In genomic region chr11:69757303-69758089, GRCm38 (mm10) we compare ENCODE assay signal across 8 mouse cellular contexts. TPM values are rescaled to one million over a fixed set of nuclear protein-coding genes. Genes with fewer than 3 reads are reported as not detected.
A peak's percentile ranks its signal among the peaks of the same experiment; 100 is the strongest.
DNase-seq lines count a peak whose midpoint lies in the region; ATAC-seq and TF ChIP-seq lines count a peak whose summit lies in the region.

No protein-coding gene starts in this region.

- H3K4me1 ChIP-seq in lung, embryonic 16.5 days (replicated peaks; ENCODE audit: control insufficient read depth, insufficient read depth, low read length): peaks cover 30% of the 10 kb centered on the region
- H3K4me1 ChIP-seq in embryonic fibroblast, embryonic 13.5 days (ENCODE audit: control insufficient read depth, insufficient read depth, low read length): peaks cover 16% of the 10 kb centered on the region
- peaks cover 48% of the 10 kb centered on the region for H3K4me1 ChIP-seq in limb, embryonic 12.5 days (replicated peaks)
- H3K4me1 ChIP-seq in olfactory bulb, adult 2 months (ENCODE audit: control insufficient read depth, insufficient read depth, low read length): peaks cover 16% of the 10 kb centered on the region

- WGBS in lung, embryonic 16.5 days: 34% methylated on average over 9 of the region's 9 CpGs
- 48% methylated on average over 9 of the region's 9 CpGs for WGBS in limb, embryonic 12.5 days
- 19% methylated on average over 9 of the region's 9 CpGs for WGBS in olfactory bulb, adult 2 months

- peak overlapping the region; percentile 75 for H3K4me3 ChIP-seq in lung, embryonic 16.5 days (ENCODE audit: low read length)
- peak overlapping the region; percentile 98 for H3K4me3 ChIP-seq in embryonic fibroblast, embryonic 13.5 days (ENCODE audit: insufficient read depth, low read length)
- peak overlapping the region; percentile 63 for H3K4me3 ChIP-seq in limb, embryonic 12.5 days (replicated peaks)
- H3K4me3 ChIP-seq in olfactory bulb, adult 2 months (ENCODE audit: insufficient read depth, low read depth, low read length): peak overlapping the region; percentile 50

- ATAC-seq in lung, embryonic 16.5 days (ENCODE audit: low read depth): no peak
- no peak for ATAC-seq in limb, embryonic 12.5 days (ENCODE audit: insufficient number of reproducible peaks, insufficient read depth, low FRiP score, low TSS enrichment, low read depth)

- H3K27me3 ChIP-seq in lung, embryonic 16.5 days (ENCODE audit: control insufficient read depth, insufficient read depth, low read depth, low read length): no peaks in the 10 kb centered on the region
- H3K27me3 ChIP-seq in limb, embryonic 12.5 days: no peaks in the 10 kb centered on the region

- TF ChIP-seq POLR2A in embryonic fibroblast, embryonic 13.5 days (IDR thresholded peaks at IDR 0.05; ENCODE audit: low read depth, low read length): no peak
- TF ChIP-seq POLR2A in olfactory bulb, adult 2 months (IDR thresholded peaks at IDR 0.05; ENCODE audit: insufficient read depth, low read depth, low read length): no peak

- H3K4me2 ChIP-seq in lung, embryonic 16.5 days (ENCODE audit: low read depth, low read length): peak overlapping the region; percentile 87
- peak overlapping the region; percentile 78 for H3K4me2 ChIP-seq in limb, embryonic 12.5 days

- DNase-seq in lung, postnatal 14 days: no peak
- DNase-seq in layer of hippocampus, adult 9-10 months (ENCODE audit: low spot score): no peak
- no peak for DNase-seq in yolk sac, embryonic 10.5 days (ENCODE audit: low spot score)
- no peak for DNase-seq in spleen, adult 18-20 months

- H3K9ac ChIP-seq in lung, embryonic 16.5 days (ENCODE audit: low read length): peak overlapping the region; percentile 78
- peak overlapping the region; percentile 72 for H3K9ac ChIP-seq in limb, embryonic 12.5 days (replicated peaks)

- no peaks in the 10 kb centered on the region for H3K9me3 ChIP-seq in lung, embryonic 16.5 days (ENCODE audit: control insufficient read depth, low read length)
- H3K9me3 ChIP-seq in limb, embryonic 12.5 days: no peaks in the 10 kb centered on the region

- no peaks in the 10 kb centered on the region for H3K36me3 ChIP-seq in lung, embryonic 16.5 days (ENCODE audit: control insufficient read depth, insufficient read depth, low read length)
- H3K36me3 ChIP-seq in limb, embryonic 12.5 days: no peaks in the 10 kb centered on the region

- no peak for TF ChIP-seq CTCF in embryonic fibroblast, embryonic 13.5 days (IDR thresholded peaks at IDR 0.05; ENCODE audit: borderline replicate concordance, insufficient read depth, low read length)
- no peak for TF ChIP-seq CTCF in olfactory bulb, adult 2 months (IDR thresholded peaks at IDR 0.05; ENCODE audit: insufficient read depth, low read depth, low read length)

- H3K27ac ChIP-seq in lung, embryonic 16.5 days (ENCODE audit: low read length): peak overlapping the region; percentile 100
- H3K27ac ChIP-seq in embryonic fibroblast, embryonic 13.5 days (ENCODE audit: insufficient read depth, low read length): peak overlapping the region; percentile 64
- peak overlapping the region; percentile 98 for H3K27ac ChIP-seq in limb, embryonic 12.5 days
- H3K27ac ChIP-seq in olfactory bulb, adult 2 months (ENCODE audit: insufficient read depth, low read depth, low read length): peak overlapping the region; percentile 47; the same call in 1 of the 2 replicates

RNA-seq across cellular contexts. Expression of gene Polr2a, which starts 0.9 kb away (rescaled TPM):
- polyA plus RNA-seq in lung, embryonic 16.5 days (2015; fragmentation: Nextera tagmentation; extraction: Ambion mirVana): 24.1 and 25.3 TPM in 2 replicates
- polyA plus RNA-seq in embryonic fibroblast, embryonic 13.5 days (2011; ENCODE audit: insufficient read length, low read depth, missing spikeins): 82.6 and 90.9 TPM in 2 replicates
- 27.2 and 38.1 TPM in 2 replicates for polyA plus RNA-seq in limb, embryonic 12.5 days (2016; fragmentation: Nextera tagmentation; extraction: Ambion mirVana)
- 105 TPM in 2 replicates for polyA plus RNA-seq in olfactory bulb, adult 2 months (2012; ENCODE audit: insufficient read depth, insufficient read length, low replicate concordance, missing spikeins)

RNA-seq across cellular contexts. Expression of gene Slc35g3, which starts 4.3 kb away (rescaled TPM):
- polyA plus RNA-seq in lung, embryonic 16.5 days (2015; fragmentation: Nextera tagmentation; extraction: Ambion mirVana): 0.36 and 0.64 TPM in 2 replicates
- not detected in 2 replicates for polyA plus RNA-seq in embryonic fibroblast, embryonic 13.5 days (2011; ENCODE audit: insufficient read length, low read depth, missing spikeins)
- polyA plus RNA-seq in limb, embryonic 12.5 days (2016; fragmentation: Nextera tagmentation; extraction: Ambion mirVana): 0.13 and 0.18 TPM in 2 replicates
- not detected in 2 replicates for polyA plus RNA-seq in olfactory bulb, adult 2 months (2012; ENCODE audit: insufficient read depth, insufficient read length, low replicate concordance, missing spikeins)

RNA-seq across cellular contexts. Expression of gene Zbtb4, which starts 8.2 kb away (rescaled TPM):
- polyA plus RNA-seq in lung, embryonic 16.5 days (2015; fragmentation: Nextera tagmentation; extraction: Ambion mirVana): 3.5 and 4.9 TPM in 2 replicates
- polyA plus RNA-seq in embryonic fibroblast, embryonic 13.5 days (2011; ENCODE audit: insufficient read length, low read depth, missing spikeins): 22.6 and 28.5 TPM in 2 replicates
- polyA plus RNA-seq in limb, embryonic 12.5 days (2016; fragmentation: Nextera tagmentation; extraction: Ambion mirVana): 1.9 and 2.4 TPM in 2 replicates
- polyA plus RNA-seq in olfactory bulb, adult 2 months (2012; ENCODE audit: insufficient read depth, insufficient read length, low replicate concordance, missing spikeins): 250 TPM in 1 of 2 replicates, not detected in the other

RNA-seq across cellular contexts. Expression of gene Chrnb1, which starts 38.2 kb away (rescaled TPM):
- polyA plus RNA-seq in lung, embryonic 16.5 days (2015; fragmentation: Nextera tagmentation; extraction: Ambion mirVana): 18.6 and 20.7 TPM in 2 replicates
- polyA plus RNA-seq in embryonic fibroblast, embryonic 13.5 days (2011; ENCODE audit: insufficient read length, low read depth, missing spikeins): 4.6 and 7.2 TPM in 2 replicates
- 15.4 and 17.1 TPM in 2 replicates for polyA plus RNA-seq in limb, embryonic 12.5 days (2016; fragmentation: Nextera tagmentation; extraction: Ambion mirVana)
- polyA plus RNA-seq in olfactory bulb, adult 2 months (2012; ENCODE audit: insufficient read depth, insufficient read length, low replicate concordance, missing spikeins): not detected in 2 replicates

RNA-seq across cellular contexts. Expression of gene Fgf11, which starts 44.2 kb away (rescaled TPM):
- polyA plus RNA-seq in lung, embryonic 16.5 days (2015; fragmentation: Nextera tagmentation; extraction: Ambion mirVana): 1.0 and 1.7 TPM in 2 replicates
- 1.1 and 2.5 TPM in 2 replicates for polyA plus RNA-seq in embryonic fibroblast, embryonic 13.5 days (2011; ENCODE audit: insufficient read length, low read depth, missing spikeins)
- polyA plus RNA-seq in limb, embryonic 12.5 days (2016; fragmentation: Nextera tagmentation; extraction: Ambion mirVana): 1.2 and 1.5 TPM in 2 replicates
- not detected in 2 replicates for polyA plus RNA-seq in olfactory bulb, adult 2 months (2012; ENCODE audit: insufficient read depth, insufficient read length, low replicate concordance, missing spikeins)

Comparison
In these comparisons a context has a peak if more than half of its experiments do, and no peak if none do; other contexts are left out.
1. H3K27ac ChIP-seq: peak in every context shown above with its lines; median percentile 100 in lung, embryonic 16.5 days; 98 in limb, embryonic 12.5 days; 64 in embryonic fibroblast, embryonic 13.5 days; 47 in olfactory bulb, adult 2 months.